Comparison of ENCODE assay signal across 11 mouse cellular contexts in the genomic region with DNA sequence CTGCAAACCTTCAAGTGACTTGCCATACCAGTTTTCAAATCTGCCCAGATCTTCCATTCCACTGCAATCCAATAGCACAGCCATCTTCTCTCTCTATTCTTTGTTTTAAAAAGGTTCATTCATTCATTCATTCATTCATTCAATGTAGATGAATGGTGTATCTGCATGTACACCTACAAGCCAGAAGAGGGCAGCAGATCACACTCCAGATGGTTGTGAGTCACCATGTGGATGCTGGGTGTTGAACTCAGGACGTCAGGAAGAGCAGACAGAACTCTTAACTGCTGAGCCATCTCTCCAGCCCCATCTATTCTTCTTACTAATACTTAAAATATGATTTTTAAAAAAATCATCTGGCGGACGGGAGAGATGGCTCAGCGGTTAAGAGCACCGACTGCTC. TPM values are rescaled to one million over a fixed set of nuclear protein-coding genes. Genes with fewer than 3 reads are reported as not detected.
DNase-seq lines count a peak whose midpoint lies in the region; ATAC-seq and TF ChIP-seq lines count a peak whose summit lies in the region.
"Had no signal": no experiment of that assay in that cellular context is flagged by ENCODE, and none has a peak within 500 bp of the region (broad histone marks: within the 10 kb centered on the region; RNA-seq: fewer than 3 reads in every experiment).

No protein-coding gene starts in this region.

- DNase-seq in kidney, postnatal 0 days (ENCODE audit: low spot score) = peak; percentile 31
- DNase-seq in kidney, adult 11 months = no peak
- peak; percentile 60 for DNase-seq in A20 (ENCODE audit: low read depth, low spot score)
- DNase-seq in neural tube, embryonic 10.5 days (ENCODE audit: extremely low spot score, low spot score) = no peak
- DNase-seq in frontal cortex, postnatal 14 days (ENCODE audit: low spot score in 2 of 2) = no peak
- DNase-seq: kidney, postnatal 4 days had no signal

- no peak overlapping the region for H3K27ac ChIP-seq in kidney, postnatal 0 days
- H3K27ac ChIP-seq: limb, embryonic 15.5 days; stomach, embryonic 15.5 days had no signal

- no peak overlapping the region for H3K4me3 ChIP-seq in kidney, postnatal 0 days (replicated peaks; ENCODE audit: low read depth, low read length)
- H3K4me3 ChIP-seq in E14TG2a.4 (replicated peaks; ENCODE audit: low read length) = no peak overlapping the region
- H3K4me3 ChIP-seq: limb, embryonic 15.5 days; stomach, embryonic 15.5 days had no signal

- ATAC-seq in kidney, postnatal 0 days (replicated peaks; ENCODE audit: low FRiP score, low read depth) = no peak
- ATAC-seq in erythroid progenitor cell, adult 5-6 weeks (replicated peaks; ENCODE audit: low FRiP score, poor library complexity, severe bottlenecking) = peak; percentile 62; the same call in 1 of the 2 replicates

- no peaks in the 10 kb centered on the region for H3K9me3 ChIP-seq in kidney, postnatal 0 days (replicated peaks; ENCODE audit: low read length)
- H3K9me3 ChIP-seq in E14TG2a.4 (ENCODE audit: low read length) = no peaks in the 10 kb centered on the region
- H3K9me3 ChIP-seq: limb, embryonic 15.5 days; stomach, embryonic 15.5 days had no signal

- no peaks in the 10 kb centered on the region for H3K27me3 ChIP-seq in kidney, postnatal 0 days (ENCODE audit: insufficient read depth, low read length)
- peaks cover 10% of the 10 kb centered on the region for H3K27me3 ChIP-seq in E14TG2a.4 (ENCODE audit: insufficient read depth, low read length)
- H3K27me3 ChIP-seq: limb, embryonic 15.5 days; stomach, embryonic 15.5 days had no signal

- no peak overlapping the region for H3K4me2 ChIP-seq in kidney, postnatal 0 days (ENCODE audit: low read length)
- H3K4me2 ChIP-seq: heart, embryonic 11.5 days; limb, embryonic 15.5 days; stomach, embryonic 15.5 days had no signal

- H3K4me1 ChIP-seq in kidney, postnatal 0 days (replicated peaks; ENCODE audit: insufficient read depth, low read length) = no peaks in the 10 kb centered on the region
- H3K4me1 ChIP-seq in E14TG2a.4 (replicated peaks; ENCODE audit: low read depth, low read length) = no peaks in the 10 kb centered on the region
- H3K4me1 ChIP-seq: stomach, embryonic 15.5 days had no signal

- TF ChIP-seq CTCF in kidney, postnatal 0 days (IDR thresholded peaks at IDR 0.05; ENCODE audit: low read depth) = peak; percentile 66
- TF ChIP-seq CTCF in E14TG2a.4 (conservative IDR thresholded peaks at IDR 0.05; ENCODE audit: low read length) = peak; percentile 46

- WGBS in kidney, postnatal 0 days = 69% methylated on average over 5 of the region's 5 CpGs

- H3K36me3 ChIP-seq in kidney, postnatal 0 days (ENCODE audit: insufficient read depth, low read length) = no peaks in the 10 kb centered on the region
- no peaks in the 10 kb centered on the region for H3K36me3 ChIP-seq in E14TG2a.4 (ENCODE audit: insufficient read depth, low read length)
- H3K36me3 ChIP-seq: limb, embryonic 15.5 days; stomach, embryonic 15.5 days had no signal

- H3K9ac ChIP-seq in kidney, postnatal 0 days (ENCODE audit: low read depth, low read length) = no peak overlapping the region
- H3K9ac ChIP-seq: limb, embryonic 15.5 days; stomach, embryonic 15.5 days had no signal

RNA-seq across cellular contexts. Expression of a gene that starts 8.6 kb away (rescaled TPM):
- 31.1 and 33.7 TPM in 2 replicates for polyA plus RNA-seq in kidney, postnatal 0 days (2015; fragmentation: Nextera tagmentation; extraction: Ambion mirVana)
- total RNA-seq in erythroid progenitor cell, adult 5-6 weeks (2015; ENCODE audit: low replicate concordance) = 5.0 and 10.5 TPM in 2 replicates
- total RNA-seq in erythroid progenitor cell, adult 5-6 weeks (2017; ENCODE audit: low replicate concordance) = 7.9 and 13.1 TPM in 2 replicates

RNA-seq across cellular contexts. Expression of a gene that starts 39.5 kb away (rescaled TPM):
- 513 and 542 TPM in 2 replicates for polyA plus RNA-seq in kidney, postnatal 0 days (2015; fragmentation: Nextera tagmentation; extraction: Ambion mirVana)
- total RNA-seq in erythroid progenitor cell, adult 5-6 weeks (2015; ENCODE audit: low replicate concordance) = 94.1 and 105 TPM in 2 replicates
- total RNA-seq in erythroid progenitor cell, adult 5-6 weeks (2017; ENCODE audit: low replicate concordance) = 94.0 and 125 TPM in 2 replicates

Comparison
In these comparisons a context has a peak if more than half of its experiments do, and no peak if none do; other contexts are left out.
1. DNase-seq: peak in kidney, postnatal 0 days (single experiment) and A20 (single experiment); none in kidney, adult 11 months (single experiment), neural tube, embryonic 10.5 days (single experiment) and frontal cortex, postnatal 14 days (0 of 2).